Mouse (Mus musculus) spleen, postnatal 0 days (tissue): ENCODE results near the gene Olfr384. TPM values are rescaled to one million over a fixed set of nuclear protein-coding genes. Genes with fewer than 3 reads are reported as not detected.

ENCODE experiments used
- polyA plus RNA-seq: library from polyadenylated mRNA; unstranded; fragments of >200 nt; fragmentation: Nextera tagmentation; extraction: Ambion mirVana; gene quantifications from 2 replicates; pipeline ENCODE4 v1.2.1, GENCODE M21; 2015

Gene Olfr384
- not detected in 2 replicates for polyA plus RNA-seq

GRCm38 (mm10) chr11:73598294-73598693 lies at the start of gene Olfr384:
TSS of gene Olfr384 (plus strand) at chr11:73598594.

DNA sequence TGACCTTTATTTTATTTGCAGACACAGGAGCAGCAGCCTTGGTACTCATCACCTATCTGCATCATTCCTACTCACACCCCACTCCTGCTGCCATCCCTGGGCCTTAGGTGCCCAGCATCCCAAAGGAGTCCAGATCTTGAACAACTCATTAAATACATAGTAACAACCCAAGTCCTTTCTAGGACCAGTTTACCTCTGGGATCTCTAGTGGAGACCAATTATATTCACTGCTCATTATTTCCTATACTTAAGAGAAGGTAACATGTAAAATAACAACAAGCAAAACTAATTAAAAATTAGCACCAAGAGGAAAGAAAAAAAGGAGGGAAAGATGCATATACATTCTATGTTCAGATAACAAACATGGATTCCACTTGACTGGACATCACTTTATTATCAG lies 5.5 kb upstream of the Olfr384 start, which contains the start of gene Olfr385:
Olfr385 (minus strand) TSS at position 101 of the 400 bp plus-strand sequence.

Other genes starting within 250 kb of the Olfr384 start
- gene Olfr20, start 247.8 kb upstream of the Olfr384 start, polyA plus RNA-seq, result not detected in 2 replicates
- gene Olfr376, start 227.3 kb upstream of the Olfr384 start, polyA plus RNA-seq, result not detected in 2 replicates
- gene Olfr1, start 199.0 kb upstream of the Olfr384 start, polyA plus RNA-seq, result not detected in 2 replicates
- gene Olfr378, start 170.1 kb upstream of the Olfr384 start, polyA plus RNA-seq, result not detected in 2 replicates
- not detected in 2 replicates for gene Olfr380, start 141.1 kb upstream of the Olfr384 start, polyA plus RNA-seq
- not detected in 2 replicates for gene Olfr381, start 107.0 kb upstream of the Olfr384 start, polyA plus RNA-seq
- not detected in 2 replicates for gene Olfr382, start 81.4 kb upstream of the Olfr384 start, polyA plus RNA-seq
- not detected in 2 replicates for gene Olfr385, start 5.6 kb upstream of the Olfr384 start, polyA plus RNA-seq
- not detected in 2 replicates for gene Zfp735, start 90.2 kb downstream of the Olfr384 start, polyA plus RNA-seq
- not detected in 2 replicates for gene Olfr389, start 182.1 kb downstream of the Olfr384 start, polyA plus RNA-seq
- gene Olfr390, start 184.4 kb downstream of the Olfr384 start, polyA plus RNA-seq, result not detected in 2 replicates
- gene Olfr391-ps, start 204.5 kb downstream of the Olfr384 start, polyA plus RNA-seq, result not detected in 2 replicates
- gene Olfr392, start 218.5 kb downstream of the Olfr384 start, polyA plus RNA-seq, result not detected in 2 replicates